ENCODE assay signal across 8 mouse cellular contexts in the genomic region with DNA sequence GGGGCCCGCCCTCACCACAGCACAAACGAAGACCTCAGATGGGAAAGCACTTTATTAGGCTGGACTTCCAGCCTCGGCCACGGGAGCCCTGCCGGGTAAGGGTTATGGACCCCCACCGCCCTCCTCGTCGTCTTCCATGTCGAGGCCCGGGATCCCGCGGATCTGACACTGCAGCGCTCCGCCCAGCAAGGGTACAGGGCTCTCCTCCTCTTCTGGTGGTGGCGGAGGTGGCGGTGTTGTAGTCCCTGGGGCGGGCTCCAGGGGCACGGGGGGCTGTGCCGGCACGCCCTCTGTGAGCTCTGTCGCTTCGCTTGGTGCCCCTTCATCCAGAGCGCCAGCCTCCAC. TPM values are rescaled to one million over a fixed set of nuclear protein-coding genes. Genes with fewer than 3 reads are reported as not detected.
DNase-seq lines count a peak whose midpoint lies in the region; ATAC-seq and TF ChIP-seq lines count a peak whose summit lies in the region.

No protein-coding gene starts in this region.

- TF ChIP-seq EP300 in heart, adult 2 months (IDR thresholded peaks at IDR 0.05; ENCODE audit: insufficient read depth, low read depth, low read length): no peak

- peaks cover 9% of the 10 kb centered on the region for H3K4me1 ChIP-seq in heart, adult 2 months (ENCODE audit: control insufficient read depth, insufficient read depth, low read length)
- peaks cover 62% of the 10 kb centered on the region for H3K4me1 ChIP-seq in E14TG2a.4 (replicated peaks; ENCODE audit: low read depth, low read length)
- H3K4me1 ChIP-seq in forebrain, postnatal 0 days (ENCODE audit: insufficient read depth): peaks cover 5% of the 10 kb centered on the region; the same call in 1 of the 2 replicates
- H3K4me1 ChIP-seq in megakaryocyte, embryonic 14.5 days: peaks cover 55% of the 10 kb centered on the region

- no peak for DNase-seq in heart, adult 2 months
- DNase-seq in heart, postnatal 36 days: no peak
- DNase-seq in forebrain, postnatal 0 days: no peak
- no peak for DNase-seq in embryo, embryonic 11 days
- no peak for DNase-seq in right cerebral cortex, postnatal 25 days
- DNase-seq in gastrocnemius, postnatal 36 days: no peak

- no peak; the same call in 1 of the 2 replicates for TF ChIP-seq POLR2A in heart, adult 2 months (IDR thresholded peaks at IDR 0.05; ENCODE audit: insufficient read depth, low read depth, low read length)

- intact Hi-C loops in heart, adult 2 months (cut with DNase I): loop anchor here (2.0 kb wide), 1 partner anchor 37 kb away; the partner anchor contains the start of gene Brd4
- intact Hi-C loops in heart, postnatal 36 days (cut with DNase I): loop anchor here (2.0 kb wide), 1 partner anchor 37 kb away; the partner anchor contains the start of gene Brd4
- intact Hi-C loops in gastrocnemius, postnatal 36 days (cut with DNase I): no loop called here

- peaks cover 7% of the 10 kb centered on the region for H3K36me3 ChIP-seq in heart, adult 2 months (ENCODE audit: control insufficient read depth, insufficient read depth, low read length)
- peaks cover 68% of the 10 kb centered on the region for H3K36me3 ChIP-seq in E14TG2a.4 (ENCODE audit: insufficient read depth, low read length)
- peaks cover 29% of the 10 kb centered on the region for H3K36me3 ChIP-seq in forebrain, postnatal 0 days (ENCODE audit: insufficient read depth)
- H3K36me3 ChIP-seq in megakaryocyte, embryonic 14.5 days (replicated peaks; ENCODE audit: low read length): peaks cover 53% of the 10 kb centered on the region

- H3K9ac ChIP-seq in heart, adult 2 months (ENCODE audit: low read depth, low read length): peak overlapping the region; percentile 61
- H3K9ac ChIP-seq in forebrain, postnatal 0 days: peak overlapping the region; percentile 83

- peak overlapping the region; percentile 78 for H3K4me2 ChIP-seq in forebrain, postnatal 0 days (ENCODE audit: low read depth)

- H3K79me2 ChIP-seq in heart, adult 2 months (replicated peaks; ENCODE audit: control insufficient read depth, insufficient read depth, low read length): 0 out of 2 replicates have a peak, but pooled peaks cover 1% of the 10 kb centered on the region

- peak overlapping the region; percentile 77 for H3K4me3 ChIP-seq in heart, adult 2 months
- peak overlapping the region; percentile 100 for H3K4me3 ChIP-seq in E14TG2a.4 (replicated peaks; ENCODE audit: low read length)
- H3K4me3 ChIP-seq in forebrain, postnatal 0 days (ENCODE audit: low read depth, low read length): peak overlapping the region; percentile 64
- peak overlapping the region; percentile 99 for H3K4me3 ChIP-seq in megakaryocyte, embryonic 14.5 days (replicated peaks)

- peak overlapping the region; percentile 91 for H3K27ac ChIP-seq in heart, adult 2 months
- H3K27ac ChIP-seq in forebrain, postnatal 0 days (ENCODE audit: low read depth, low read length): peak overlapping the region; percentile 92

- no peaks in the 10 kb centered on the region for H3K27me3 ChIP-seq in heart, adult 2 months (ENCODE audit: control insufficient read depth, insufficient read depth, low read length)
- H3K27me3 ChIP-seq in E14TG2a.4 (ENCODE audit: insufficient read depth, low read length): no peaks in the 10 kb centered on the region
- H3K27me3 ChIP-seq in forebrain, postnatal 0 days (ENCODE audit: insufficient read depth, low read length): no peaks in the 10 kb centered on the region
- no peaks in the 10 kb centered on the region for H3K27me3 ChIP-seq in megakaryocyte, embryonic 14.5 days (replicated peaks)

- under 1% methylated on average over 23 of the region's 23 CpGs for WGBS in heart, adult 2 months
- under 1% methylated on average over 23 of the region's 23 CpGs for WGBS in forebrain, postnatal 0 days

- ATAC-seq in forebrain, postnatal 0 days: peak; percentile 77

- H3K9me3 ChIP-seq in E14TG2a.4 (ENCODE audit: low read length): no peaks in the 10 kb centered on the region
- H3K9me3 ChIP-seq in forebrain, postnatal 0 days (ENCODE audit: low read length): no peaks in the 10 kb centered on the region
- no peaks in the 10 kb centered on the region for H3K9me3 ChIP-seq in megakaryocyte, embryonic 14.5 days

- TF ChIP-seq CTCF in heart, adult 2 months (IDR thresholded peaks at IDR 0.05): peak; percentile 37
- TF ChIP-seq CTCF in E14TG2a.4 (conservative IDR thresholded peaks at IDR 0.05; ENCODE audit: low read length): no peak
- TF ChIP-seq CTCF in forebrain, postnatal 0 days (IDR thresholded peaks at IDR 0.05; ENCODE audit: low read depth): peak; percentile 46

RNA-seq across cellular contexts. Expression of gene Akap8, which starts 0.3 kb away (rescaled TPM):
- 10 to 100 TPM; 38.9 to 40.7 TPM for total RNA-seq in heart, adult 2 months (2021)
- 32.2 and 40.4 TPM in 2 replicates for polyA plus RNA-seq in heart, adult 2 months (2012; rRNA removed)
- total RNA-seq in heart, postnatal 36 days (2021): 10 to 100 TPM; 37.3 to 50.4 TPM
- total RNA-seq in forebrain, postnatal 0 days (2014; rRNA removed): 75.0 and 114 TPM in 2 replicates
- 44.8 and 64.3 TPM in 2 replicates for polyA plus RNA-seq in forebrain, postnatal 0 days (2015; fragmentation: Nextera tagmentation; extraction: Ambion mirVana)
- 67.7 and 79.9 TPM in 2 replicates for polyA plus RNA-seq in megakaryocyte, embryonic 14.5 days (2012; ENCODE audit: insufficient read depth, low replicate concordance)
- 10 to 100 TPM; 26.5 to 38.3 TPM for total RNA-seq in gastrocnemius, postnatal 36 days (2021)

RNA-seq across cellular contexts. Expression of gene Akap8l, which starts 29.0 kb away (rescaled TPM):
- total RNA-seq in heart, adult 2 months (2021): 10 to 100 TPM; 50.3 to 51.2 TPM
- 55.1 and 67.3 TPM in 2 replicates for polyA plus RNA-seq in heart, adult 2 months (2012; rRNA removed)
- total RNA-seq in heart, postnatal 36 days (2021): 10 to 100 TPM; 44.5 to 55.7 TPM
- 74.2 and 86.2 TPM in 2 replicates for total RNA-seq in forebrain, postnatal 0 days (2014; rRNA removed)
- polyA plus RNA-seq in forebrain, postnatal 0 days (2015; fragmentation: Nextera tagmentation; extraction: Ambion mirVana): 76.0 and 80.5 TPM in 2 replicates
- 93.3 and 157 TPM in 2 replicates for polyA plus RNA-seq in megakaryocyte, embryonic 14.5 days (2012; ENCODE audit: insufficient read depth, low replicate concordance)
- total RNA-seq in gastrocnemius, postnatal 36 days (2021): 10 to 100 TPM; 24.9 to 30.0 TPM

RNA-seq across cellular contexts. Expression of gene Brd4, which starts 36.8 kb away (rescaled TPM):
- 10 to 100 TPM; 53.3 to 55.6 TPM for total RNA-seq in heart, adult 2 months (2021)
- polyA plus RNA-seq in heart, adult 2 months (2012; rRNA removed): 16.5 and 21.7 TPM in 2 replicates
- total RNA-seq in heart, postnatal 36 days (2021): 10 to 100 TPM; 52.3 to 55.0 TPM
- 28.2 and 37.7 TPM in 2 replicates for total RNA-seq in forebrain, postnatal 0 days (2014; rRNA removed)
- 59.2 and 85.6 TPM in 2 replicates for polyA plus RNA-seq in forebrain, postnatal 0 days (2015; fragmentation: Nextera tagmentation; extraction: Ambion mirVana)
- 125 and 148 TPM in 2 replicates for polyA plus RNA-seq in megakaryocyte, embryonic 14.5 days (2012; ENCODE audit: insufficient read depth, low replicate concordance)
- 10 to 100 TPM; 37.9 to 38.2 TPM for total RNA-seq in gastrocnemius, postnatal 36 days (2021)
